In genomic region chr14:27295821-27296220, GRCm38 (mm10) we compare ENCODE assay signal across 24 mouse cellular contexts.
A peak's percentile ranks its signal among the peaks of the same experiment; 100 is the strongest.
DNase-seq lines count a peak whose midpoint lies in the region; ATAC-seq and TF ChIP-seq lines count a peak whose summit lies in the region.
"Had no signal": no experiment of that assay in that cellular context is flagged by ENCODE, and none has a peak within 500 bp of the region (broad histone marks: within the 10 kb centered on the region; RNA-seq: fewer than 3 reads in every experiment).

No protein-coding gene starts in this region.

- TF ChIP-seq EP300 in liver, postnatal 0 days (IDR thresholded peaks at IDR 0.05; ENCODE audit: low read depth) = no peak

- H3K9ac ChIP-seq in intestine, embryonic 15.5 days = no peak overlapping the region
- H3K9ac ChIP-seq in liver, postnatal 0 days (replicated peaks) = no peak overlapping the region
- H3K9ac ChIP-seq: forebrain, postnatal 0 days; hindbrain, embryonic 12.5 days; lung, embryonic 15.5 days had no signal

- H3K4me3 ChIP-seq in intestine, embryonic 15.5 days (replicated peaks) = no peak overlapping the region
- H3K4me3 ChIP-seq in kidney, adult 2 months (ENCODE audit: insufficient read depth, low read depth, low read length) = no peak overlapping the region
- H3K4me3 ChIP-seq in liver, postnatal 0 days (ENCODE audit: low read depth, low read length) = no peak overlapping the region
- H3K4me3 ChIP-seq: forebrain, embryonic 10.5 days; hindbrain, embryonic 12.5 days; limb, embryonic 10.5 days; lung, embryonic 15.5 days; megakaryocyte, embryonic 14.5 days; myocyte had no signal

- TF ChIP-seq POLR2A in kidney, adult 2 months (IDR thresholded peaks at IDR 0.05; ENCODE audit: low read depth, low read length) = no peak

- H3K36me3 ChIP-seq in intestine, embryonic 15.5 days = no peaks in the 10 kb centered on the region
- no peaks in the 10 kb centered on the region for H3K36me3 ChIP-seq in kidney, adult 2 months (ENCODE audit: control insufficient read depth, insufficient read depth, low read length)
- H3K36me3 ChIP-seq in liver, postnatal 0 days (replicated peaks; ENCODE audit: insufficient read depth, low read length) = no peaks in the 10 kb centered on the region
- H3K36me3 ChIP-seq: forebrain, embryonic 10.5 days; hindbrain, embryonic 12.5 days; limb, embryonic 10.5 days; lung, embryonic 15.5 days had no signal

- no peak overlapping the region for H3K27ac ChIP-seq in intestine, embryonic 15.5 days
- 0 out of 2 replicates have a peak overlapping the region, but pooled peaks have one; percentile 57 for H3K27ac ChIP-seq in kidney, adult 2 months (ENCODE audit: insufficient read depth, low read depth, low read length)
- H3K27ac ChIP-seq in liver, postnatal 0 days (ENCODE audit: low read depth) = peak overlapping the region; percentile 88
- H3K27ac ChIP-seq: forebrain, embryonic 10.5 days; hindbrain, embryonic 12.5 days; limb, embryonic 10.5 days; lung, embryonic 15.5 days had no signal

- H3K9me3 ChIP-seq in intestine, embryonic 15.5 days = no peaks in the 10 kb centered on the region
- H3K9me3 ChIP-seq in liver, postnatal 0 days (ENCODE audit: low read length) = no peaks in the 10 kb centered on the region
- H3K9me3 ChIP-seq: forebrain, embryonic 10.5 days; hindbrain, embryonic 12.5 days; limb, embryonic 10.5 days; lung, embryonic 15.5 days; megakaryocyte, embryonic 14.5 days had no signal

- peak; percentile 95 for DNase-seq in kidney, adult 2 months
- DNase-seq in kidney, postnatal 25 days = peak; percentile 72 to 85
- peak; percentile 41 for DNase-seq in liver, postnatal 0 days
- no peak for DNase-seq in lung, postnatal 14 days
- no peak for DNase-seq in cerebellum, postnatal 10 days
- DNase-seq in right cerebral cortex, adult 18-20 months = no peak
- DNase-seq: adrenal gland, postnatal 36 days; cerebellum, adult 11-12 months; cerebellum, postnatal 36 days; forebrain, postnatal 0 days; gastrocnemius, postnatal 36 days; heart, postnatal 10 days; midbrain, embryonic 14.5 days; right cerebral cortex, postnatal 25 days; thymus, postnatal 14 days had no signal

- no peak for TF ChIP-seq CTCF in kidney, adult 2 months (conservative IDR thresholded peaks at IDR 0.05; ENCODE audit: insufficient read depth, insufficient read length, low read depth, low read length)
- no peak for TF ChIP-seq CTCF in liver, postnatal 0 days (IDR thresholded peaks at IDR 0.05; ENCODE audit: low read depth)

- H3K4me2 ChIP-seq in intestine, embryonic 15.5 days (replicated peaks) = no peak overlapping the region
- no peak overlapping the region for H3K4me2 ChIP-seq in liver, postnatal 0 days (ENCODE audit: low read depth, low read length)
- H3K4me2 ChIP-seq: heart, embryonic 11.5 days; hindbrain, embryonic 12.5 days; lung, embryonic 15.5 days had no signal

- WGBS in intestine, embryonic 15.5 days = 67% methylated on average over 7 of the region's 7 CpGs
- WGBS in kidney, adult 2 months = 54% methylated on average over 7 of the region's 7 CpGs
- 60% methylated on average over 7 of the region's 7 CpGs for WGBS in liver, postnatal 0 days (ENCODE audit: insufficient replicate concordance)

- H3K4me1 ChIP-seq in intestine, embryonic 15.5 days (replicated peaks) = peaks cover 3% of the 10 kb centered on the region; the same call in 1 of the 2 replicates
- H3K4me1 ChIP-seq in kidney, adult 2 months (ENCODE audit: control insufficient read depth, insufficient read depth, low read length) = peaks cover 27% of the 10 kb centered on the region
- peaks cover 2% of the 10 kb centered on the region for H3K4me1 ChIP-seq in liver, postnatal 0 days (ENCODE audit: insufficient read depth)
- H3K4me1 ChIP-seq: forebrain, embryonic 10.5 days; hindbrain, embryonic 12.5 days; limb, embryonic 10.5 days; lung, embryonic 15.5 days had no signal

- H3K27me3 ChIP-seq in intestine, embryonic 15.5 days (replicated peaks) = no peaks in the 10 kb centered on the region
- no peaks in the 10 kb centered on the region for H3K27me3 ChIP-seq in kidney, adult 2 months (replicated peaks; ENCODE audit: control insufficient read depth, insufficient read depth, low read length)
- H3K27me3 ChIP-seq in liver, postnatal 0 days (ENCODE audit: insufficient read depth, low read length) = no peaks in the 10 kb centered on the region
- H3K27me3 ChIP-seq: hindbrain, embryonic 12.5 days; lung, embryonic 15.5 days had no signal

- peak; percentile 83 for ATAC-seq in intestine, embryonic 15.5 days
- peak; percentile 85 for ATAC-seq in liver, postnatal 0 days
- ATAC-seq: forebrain, postnatal 0 days; inflammation-experienced regulatory T-cells, adult 6 months had no signal

Comparison
In these comparisons a context has a peak if more than half of its experiments do, and no peak if none do; other contexts are left out.
1. DNase-seq: peak in kidney, adult 2 months (single experiment), kidney, postnatal 25 days (2 of 2) and liver, postnatal 0 days (single experiment); none in lung, postnatal 14 days (single experiment), cerebellum, postnatal 10 days (0 of 2) and right cerebral cortex, adult 18-20 months (single experiment).